Mouse (Mus musculus) NIH3T3 (cell line): ENCODE data around the gene Wfs1.
"Not testable (repeated sequence)": the region's sequence is repeated elsewhere in the genome, so short reads cannot be mapped to it uniquely, and the experiment has no call there.

Experiments used
- DNase-seq: peaks from one replicate; pipeline ENCODE4 v3.0.0-alpha.2; 2012; ENCODE audit warnings: low read depth

Wfs1 gene

DNA sequence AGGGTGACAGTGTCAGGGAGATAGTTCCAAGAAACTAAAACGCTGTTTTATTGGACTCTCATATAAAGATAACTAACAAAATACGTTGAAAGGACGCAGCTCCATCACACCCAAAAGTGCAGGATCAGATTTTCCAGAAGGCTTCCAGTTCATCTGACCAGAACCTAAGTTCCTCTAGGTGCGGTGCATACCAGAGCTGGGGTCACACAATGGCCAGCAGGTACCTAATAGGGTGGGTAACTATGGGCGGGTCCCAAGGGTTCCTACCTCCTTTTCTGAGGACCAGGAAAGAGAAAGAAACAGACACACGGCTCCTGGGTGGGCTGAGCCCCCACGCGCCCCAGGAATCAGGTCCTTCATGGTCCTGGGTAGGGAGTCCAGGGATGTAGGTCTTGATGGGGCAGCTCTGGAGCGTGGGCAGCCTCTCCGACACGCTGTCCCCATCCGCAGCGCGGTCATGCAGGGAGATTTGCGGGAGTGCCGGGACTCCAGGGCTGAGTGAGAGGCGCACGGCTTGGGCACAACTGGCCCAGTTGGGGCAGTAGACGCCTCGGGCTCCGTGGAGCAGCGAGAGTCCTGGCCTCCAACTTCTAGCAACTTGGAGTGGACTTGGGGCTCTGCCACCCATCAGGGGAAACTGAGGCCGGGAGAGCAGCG, 753 bp downstream of the Wfs1 start:
- DNase-seq = no peak

- DNase-seq = no peak
Measured at GRCm38 (mm10) chr5:36986617-36987016, 2.4 kb downstream of the Wfs1 start.

DNA sequence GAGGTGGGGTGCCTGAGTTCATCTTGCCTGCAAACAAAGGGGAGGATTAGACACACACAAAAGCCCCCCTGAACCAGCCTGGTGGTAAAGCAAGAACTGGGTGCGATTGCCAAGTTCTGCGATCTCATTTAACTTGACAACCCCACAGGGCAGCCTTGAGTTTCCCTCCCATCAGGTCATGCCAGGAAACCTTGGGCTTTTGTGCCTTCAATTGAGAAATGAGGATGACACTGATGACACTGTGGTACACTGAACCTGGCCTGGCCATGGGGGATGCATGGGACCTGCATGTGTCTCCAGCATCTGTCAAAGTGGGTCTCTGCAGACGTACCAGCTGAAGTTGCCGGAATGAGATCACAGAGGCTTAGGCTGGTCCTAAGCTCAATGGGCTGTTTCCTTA, 6.7 kb downstream of the Wfs1 start:
- no peak for DNase-seq

DNA sequence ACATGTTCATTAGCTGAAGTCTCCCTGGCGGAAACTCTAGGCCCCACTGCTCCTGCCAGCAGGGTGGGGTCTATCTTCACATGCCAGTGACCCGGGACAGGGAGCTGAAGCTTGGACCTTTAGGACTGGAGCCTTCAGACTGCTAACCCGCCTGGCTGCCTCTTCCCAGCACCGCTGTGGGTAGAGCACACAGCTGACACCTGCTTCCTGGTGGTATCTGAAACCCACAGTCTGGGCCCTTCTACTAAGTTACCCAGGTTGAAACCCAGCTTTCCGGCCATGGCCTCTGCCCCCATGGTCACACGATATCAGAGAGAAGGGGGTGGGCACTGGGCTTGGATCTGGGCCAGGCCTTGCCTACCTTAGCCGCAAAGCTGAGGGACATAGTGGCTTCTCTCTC, 9.4 kb downstream of the Wfs1 start:
- DNase-seq = no peak

DNA sequence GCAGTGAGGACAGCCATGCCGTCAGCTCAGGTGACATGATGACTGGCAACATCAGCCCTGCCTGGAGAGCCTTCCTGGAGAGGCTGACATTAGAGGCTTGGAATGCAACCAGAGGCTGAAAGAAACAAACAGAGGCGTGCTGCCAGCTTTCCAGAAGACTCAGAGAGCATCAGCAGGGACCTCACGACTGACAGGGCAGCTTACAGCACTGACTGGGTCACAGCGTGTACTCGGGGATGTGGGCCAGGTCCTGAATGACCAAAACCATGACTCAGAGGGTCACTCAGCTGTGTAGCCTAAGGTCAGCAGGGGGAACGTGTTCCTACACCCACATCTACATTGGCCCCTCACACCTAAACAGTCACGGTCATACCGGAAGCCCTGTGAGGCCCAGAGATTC, 10.0 kb downstream of the Wfs1 start:
- peak; percentile 66 for DNase-seq

DNA sequence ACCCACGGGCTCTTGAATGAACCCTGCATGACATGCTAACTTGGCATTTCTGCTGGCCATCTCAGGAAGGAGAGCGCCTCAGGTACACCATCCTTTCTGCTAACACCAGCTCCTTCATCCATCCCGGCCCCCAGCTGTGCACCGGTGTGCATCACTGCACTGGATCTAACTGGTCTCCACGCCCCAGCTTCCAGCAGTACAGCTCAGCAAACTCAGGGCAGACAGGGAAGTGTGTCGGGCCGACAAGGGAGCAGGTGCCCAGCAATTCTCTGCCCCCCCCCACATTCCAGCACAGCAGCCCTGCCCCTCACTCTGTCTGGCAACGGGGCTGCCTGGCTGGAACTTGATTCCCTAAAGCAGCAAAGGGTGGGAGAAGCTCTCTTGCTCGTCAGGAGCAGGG, 11.2 kb downstream of the Wfs1 start:
- DNase-seq = no peak

DNA sequence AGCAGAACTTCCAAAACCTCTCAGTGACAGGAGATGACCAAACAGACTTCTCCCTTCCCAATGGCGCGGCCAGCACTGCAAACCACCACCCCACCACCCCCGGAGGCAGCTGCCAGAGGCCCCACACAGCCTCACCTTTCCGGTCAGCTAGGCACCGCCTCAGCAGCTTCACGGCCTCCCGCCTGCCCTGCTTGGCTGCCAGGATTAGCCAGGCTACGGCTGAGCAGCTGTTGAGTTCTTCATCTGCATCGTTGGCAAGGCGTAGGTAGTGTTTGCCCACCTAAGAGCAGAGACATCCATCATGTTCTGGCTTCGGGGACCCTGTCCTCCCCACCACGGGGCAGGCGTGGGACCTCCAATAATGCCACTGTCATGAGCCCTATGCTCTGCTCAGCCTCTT, 13.7 kb downstream of the Wfs1 start:
- no peak for DNase-seq

DNA sequence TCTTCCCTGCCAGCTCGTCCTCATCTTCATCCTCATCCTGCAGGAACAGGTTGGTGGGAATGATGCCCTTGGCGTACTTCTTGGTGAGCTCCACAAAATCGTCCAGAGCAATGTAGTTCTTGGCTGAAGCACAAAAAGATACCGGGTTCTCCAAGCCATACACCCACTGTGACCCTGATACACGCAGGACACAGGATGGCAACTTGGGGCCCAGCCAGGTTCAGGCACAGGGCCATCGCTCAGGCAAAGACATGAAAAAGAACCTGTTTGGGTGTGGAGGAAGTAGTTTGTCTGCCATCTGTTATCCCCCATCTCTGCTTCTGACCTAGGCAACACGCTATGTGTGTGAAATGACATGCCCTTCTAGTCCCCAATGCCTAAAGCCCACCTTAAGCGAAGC, 17.4 kb downstream of the Wfs1 start:
- no peak for DNase-seq

- DNase-seq = peak; percentile 14
Measured at GRCm38 (mm10) chr5:36960501-36960900, 28.5 kb downstream of the Wfs1 start.

- DNase-seq = peak; percentile 86
Measured at GRCm38 (mm10) chr5:36958837-36959236, 30.2 kb downstream of the Wfs1 start.

- peak; percentile 64 for DNase-seq
Measured at GRCm38 (mm10) chr5:36955366-36955765, 33.6 kb downstream of the Wfs1 start.

DNA sequence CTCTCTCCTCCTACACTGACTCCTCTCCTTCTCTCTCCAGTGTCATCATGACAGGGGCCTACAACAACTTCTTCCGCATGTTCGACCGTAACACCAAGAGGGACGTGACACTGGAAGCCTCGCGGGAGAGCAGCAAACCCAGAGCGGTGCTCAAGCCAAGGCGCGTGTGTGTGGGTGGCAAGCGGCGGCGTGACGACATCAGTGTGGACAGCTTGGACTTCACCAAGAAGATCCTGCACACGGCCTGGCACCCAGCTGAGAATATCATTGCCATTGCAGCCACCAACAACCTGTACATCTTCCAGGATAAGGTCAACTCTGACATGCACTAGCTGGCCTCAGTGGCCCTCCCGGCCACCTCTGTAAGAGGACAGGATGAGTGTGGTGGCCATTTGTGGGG, 36.7 kb downstream of the Wfs1 start:
- DNase-seq = no peak

DNA sequence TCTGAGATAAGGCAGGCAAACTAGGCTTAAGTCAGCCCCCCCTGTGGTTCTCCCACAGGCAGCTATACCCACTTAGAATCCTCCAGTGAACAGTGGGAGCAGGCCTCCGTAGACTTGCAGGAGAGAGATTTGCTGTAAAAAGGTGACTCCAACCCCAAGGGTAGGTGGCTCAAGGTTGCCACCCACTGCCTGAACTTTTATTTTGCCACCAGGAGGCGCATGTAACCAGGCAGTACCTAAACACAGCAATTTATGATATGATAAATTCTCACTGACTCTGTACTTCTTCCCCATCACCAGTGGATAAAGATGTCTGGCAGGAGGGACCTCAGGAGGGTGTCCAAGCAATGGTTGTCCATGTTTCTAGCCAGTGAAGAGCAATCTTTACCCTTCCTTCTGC, 38.1 kb downstream of the Wfs1 start:
- peak; percentile 64 for DNase-seq

DNA sequence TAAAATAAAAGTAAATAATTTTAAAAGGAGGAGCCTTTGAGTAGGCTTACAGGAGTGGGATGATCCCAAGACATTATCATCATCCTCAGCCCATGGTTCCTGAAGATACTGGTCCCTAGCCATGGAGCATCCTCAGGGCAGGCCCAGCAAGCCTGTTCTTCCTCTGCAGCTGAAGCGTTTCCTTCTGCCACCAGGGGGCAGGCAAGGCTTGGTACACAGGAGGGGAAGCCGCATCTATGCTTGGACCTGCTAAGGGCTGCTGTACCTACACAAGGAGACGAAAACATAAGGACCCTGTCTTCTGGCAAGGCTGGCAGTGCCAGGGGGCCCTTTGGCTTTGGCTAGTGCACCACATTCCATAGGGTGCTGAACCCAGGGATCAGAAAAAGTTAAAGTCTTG, 40.2 kb downstream of the Wfs1 start:
- DNase-seq = peak; percentile 88

GRCm38 (mm10) chr5:36946445-36946844, 42.6 kb downstream of the Wfs1 start:
- DNase-seq = peak; percentile 84

- no peak for DNase-seq
Measured at GRCm38 (mm10) chr5:36945713-36946112, 43.3 kb downstream of the Wfs1 start.

- DNase-seq = no peak
Measured at GRCm38 (mm10) chr5:36945102-36945701, 43.8 kb downstream of the Wfs1 start.

DNA sequence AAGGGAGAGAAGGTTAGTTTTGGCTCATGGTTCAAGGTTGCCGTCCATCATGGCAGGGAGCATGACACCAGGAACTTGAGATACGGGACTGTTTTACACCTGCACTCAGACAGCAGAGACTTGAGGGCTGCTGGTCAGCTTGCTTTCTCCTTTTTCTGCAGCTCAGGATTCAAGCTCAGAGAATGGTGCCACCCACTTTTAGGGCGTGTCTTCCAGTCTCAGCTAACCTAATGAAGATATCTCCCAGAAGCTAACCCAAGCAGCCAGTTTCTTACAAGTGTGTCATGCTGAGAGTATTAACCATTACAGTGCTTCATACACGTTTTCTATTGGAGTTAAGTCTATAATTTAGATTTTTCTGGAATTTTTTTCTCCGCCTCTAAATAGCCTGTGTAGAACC, 44.5 kb downstream of the Wfs1 start:
- DNase-seq = no peak

DNA sequence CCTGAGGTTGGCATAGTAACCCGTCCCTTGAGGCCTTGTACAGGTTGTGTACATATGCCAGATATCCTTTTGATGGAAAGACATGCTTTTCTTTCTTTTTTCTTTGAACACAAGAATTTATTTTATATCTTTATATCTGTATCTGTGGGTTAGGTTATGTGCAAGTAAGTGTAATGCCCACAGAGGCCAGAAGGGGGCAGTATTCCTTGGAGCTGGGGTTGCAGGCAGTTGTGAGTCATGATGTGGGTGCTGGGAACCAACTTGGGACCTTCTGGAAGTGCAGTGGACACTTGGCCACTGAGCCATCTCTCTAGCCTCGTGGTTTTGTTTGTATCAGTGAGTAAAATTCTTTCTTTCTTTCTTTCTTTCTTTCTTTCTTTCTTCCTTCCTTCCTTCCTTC, 46.6 kb downstream of the Wfs1 start:
- DNase-seq = no peak

DNA sequence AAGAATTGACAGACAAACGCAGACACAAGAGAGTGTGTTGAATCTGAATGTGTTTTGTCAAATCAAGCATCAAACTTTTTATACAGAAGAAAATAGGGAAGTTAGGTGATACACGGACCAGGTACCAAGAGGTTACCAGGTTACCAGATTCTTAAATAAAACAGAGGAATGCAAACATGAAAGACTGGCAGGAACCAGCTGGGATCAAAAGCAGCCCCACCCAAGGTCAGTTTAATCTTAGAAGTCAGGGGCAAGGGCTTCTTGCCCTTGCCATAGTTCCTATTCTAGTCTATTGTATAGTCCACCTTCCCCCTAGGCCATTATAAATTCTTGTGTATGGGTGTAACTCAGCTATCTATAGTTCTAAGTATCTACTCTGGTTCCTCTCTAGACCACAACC, 50.0 kb downstream of the Wfs1 start:
- DNase-seq = not testable (repeated sequence)

- no peak for DNase-seq
Measured at GRCm38 (mm10) chr5:36938021-36938420, 51.0 kb downstream of the Wfs1 start.

DNA sequence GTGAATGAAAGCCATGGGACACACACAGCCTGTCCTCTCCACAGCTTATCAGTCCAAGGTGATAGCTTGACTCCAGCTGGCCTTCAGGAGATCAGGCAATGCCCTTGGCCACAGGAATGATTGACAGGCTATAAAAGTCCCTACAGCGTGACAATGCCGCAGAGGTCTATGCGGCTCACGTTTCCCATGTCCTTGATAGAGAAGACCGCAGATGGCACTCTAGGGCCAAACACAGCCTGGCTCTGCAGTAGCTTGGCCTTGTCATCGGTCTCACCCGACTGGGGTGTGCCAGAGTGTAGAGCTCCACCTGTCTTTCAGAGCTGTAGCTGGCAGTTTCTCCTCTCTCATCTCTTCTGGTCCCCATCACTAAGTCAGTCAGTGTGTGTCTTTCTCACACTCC, 52.5 kb downstream of the Wfs1 start:
- no peak for DNase-seq

DNA sequence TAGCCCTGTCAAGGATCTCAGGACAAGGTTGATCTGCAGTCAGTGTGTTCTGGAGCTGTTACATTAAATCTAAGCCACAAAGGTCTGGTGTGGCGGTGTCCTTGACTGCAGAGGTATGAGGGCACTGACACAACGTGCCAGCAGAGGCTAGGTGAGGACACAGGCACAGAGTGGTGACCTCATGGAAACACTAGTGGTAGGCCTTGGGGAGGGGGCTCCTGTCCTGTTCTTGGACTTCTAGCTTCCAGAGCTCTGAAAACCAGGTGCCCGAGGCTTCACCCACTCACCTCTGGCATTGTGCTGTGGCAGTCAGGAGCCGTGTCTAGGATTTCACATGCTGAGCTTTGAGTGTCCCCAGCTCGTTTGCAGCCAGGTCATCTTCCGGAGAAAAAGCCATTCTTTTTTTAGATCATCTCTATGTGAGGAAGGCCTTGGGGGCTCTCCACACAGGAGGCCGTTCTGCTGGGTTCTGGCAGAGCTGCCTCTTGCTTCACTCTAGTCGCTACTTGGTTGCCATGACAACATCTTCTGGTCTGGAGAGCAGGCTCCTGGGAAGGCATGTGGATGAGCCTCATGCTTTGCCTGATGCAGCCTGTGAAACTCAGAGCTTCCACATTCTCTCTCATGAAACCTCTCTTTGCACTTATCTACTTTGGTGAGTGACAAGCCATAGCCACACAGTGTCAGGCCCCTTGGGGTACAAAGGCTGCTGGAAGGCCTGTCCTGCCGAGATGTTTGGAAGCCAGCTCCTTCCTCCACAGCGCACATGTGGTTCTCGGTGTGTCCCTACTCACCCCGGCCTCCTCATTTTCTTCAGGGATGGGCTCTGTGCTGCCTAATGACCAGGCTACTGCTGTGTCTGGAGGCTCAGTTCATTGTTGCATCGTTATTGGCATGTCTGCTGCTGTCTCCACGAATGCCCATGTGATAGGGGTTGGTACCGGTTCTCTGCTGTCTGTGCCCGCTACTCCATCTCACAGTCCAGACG, 53.2 kb downstream of the Wfs1 start:
- DNase-seq = peak; percentile 43
